Mouse (Mus musculus) MEL (cell line): ENCODE measurements around the gene Ctdsp1. TPM values are rescaled to one million over a fixed set of nuclear protein-coding genes. Genes with fewer than 3 reads are reported as not detected.

Experiments
- DNase-seq: peaks from one replicate; pipeline ENCODE4 v3.0.0; 2011; ENCODE audit warnings: low read depth, low spot score
- H3K27ac ChIP-seq: 2 replicates; pipeline ENCODE4 v1.5.1; 2012; ENCODE audit warnings: low read depth, mild to moderate bottlenecking, control low read depth, low read length, moderate library complexity; ENCODE audit not compliant: control insufficient read depth
- H3K27me3 ChIP-seq, 2 experiments: fragments of 150-350 bp in 1 of 2; sonication (generic) in 1 of 2; 2 replicates each; pipeline ENCODE4 v1.6.1; 2012; ENCODE audit warnings: low read length in 2 of 2, mild to moderate bottlenecking in 2 of 2, improper control_type of control experiment in 1 of 2, moderate library complexity in 1 of 2; ENCODE audit not compliant: insufficient read depth in 2 of 2, control insufficient read depth in 1 of 2
- H3K36me3 ChIP-seq, 2 experiments: 2 replicates each; pipeline ENCODE4 v1.6.1; 2012 to 2014; ENCODE audit warnings: low read length in 2 of 2, improper control_type of control experiment in 1 of 2, inconsistent platforms in 1 of 2, mild to moderate bottlenecking in 1 of 2; ENCODE audit not compliant: insufficient read depth in 2 of 2, control insufficient read depth in 1 of 2
- H3K4me1 ChIP-seq, 2 experiments: fragments of 150-350 bp in 1 of 2; sonication (generic) in 1 of 2; 2 replicates each; pipeline ENCODE4 v1.6.1; 2012; ENCODE audit warnings: low read length in 2 of 2, improper control_type of control experiment in 1 of 2, mild to moderate bottlenecking in 1 of 2; ENCODE audit not compliant: insufficient read depth in 2 of 2, control insufficient read depth in 1 of 2
- H3K4me3 ChIP-seq, 2 experiments: fragments of 150-350 bp in 1 of 2; sonication (generic) in 1 of 2; 2 replicates each; pipeline ENCODE4 v1.5.1; 2012; ENCODE audit warnings: low read depth in 2 of 2, low read length in 2 of 2, mild to moderate bottlenecking in 2 of 2, moderate library complexity in 2 of 2, control low read depth in 1 of 2, improper control_type of control experiment in 1 of 2; ENCODE audit not compliant: control insufficient read depth in 1 of 2, insufficient read depth in 1 of 2
- H3K79me2 ChIP-seq: 2 replicates; pipeline ENCODE4 v1.6.1; 2012; ENCODE audit warnings: mild to moderate bottlenecking, low read length, moderate library complexity; ENCODE audit not compliant: control insufficient read depth, poor library complexity, insufficient read depth
- H3K9ac ChIP-seq: 2 replicates; pipeline ENCODE4 v1.6.1; 2012; ENCODE audit warnings: low read depth, mild to moderate bottlenecking, control low read depth, low read length, moderate library complexity; ENCODE audit not compliant: control insufficient read depth, poor library complexity, severe bottlenecking
- H3K9me3 ChIP-seq: fragments of 150-350 bp; sonication (generic); replicated peaks from 2 replicates; pipeline ENCODE4 v1.6.1; 2012; ENCODE audit warnings: mild to moderate bottlenecking, low read length, improper control_type of control experiment, moderate library complexity; ENCODE audit not compliant: insufficient read depth
- CTCF ChIP-seq, 3 experiments: IDR thresholded peaks in 2 of 3; conservative IDR thresholded peaks in 1 of 3; 2 replicates each; pipeline ENCODE4 v1.5.1; 2011 to 2012; ENCODE audit warnings: low read length in 3 of 3, low read depth in 2 of 3, mild to moderate bottlenecking in 2 of 3, improper control_type of control experiment in 1 of 3, inconsistent platforms in 1 of 3, mixed read lengths in 1 of 3, moderate library complexity in 1 of 3; ENCODE audit not compliant: control insufficient read depth in 1 of 3, insufficient read depth in 1 of 3, poor library complexity in 1 of 3, severe bottlenecking in 1 of 3
- E2F4 ChIP-seq: IDR thresholded peaks from 2 replicates; pipeline ENCODE4 v1.6.1; 2011; ENCODE audit warnings: low read depth, low read length, improper control_type of control experiment, borderline replicate concordance
- ETS1 ChIP-seq: IDR thresholded peaks from 2 replicates; pipeline ENCODE4 v1.6.1; 2012; ENCODE audit warnings: low read depth, mild to moderate bottlenecking, inconsistent platforms, low read length, improper control_type of control experiment, moderate library complexity
- MAX ChIP-seq: IDR thresholded peaks from 2 replicates; pipeline ENCODE4 v1.6.1; 2011; ENCODE audit warnings: low read length, improper control_type of control experiment
- MXI1 ChIP-seq: IDR thresholded peaks from 2 replicates; pipeline ENCODE4 v1.6.1; 2011; ENCODE audit warnings: mild to moderate bottlenecking, low read depth, low read length, improper control_type of control experiment
- NELFE ChIP-seq: IDR thresholded peaks from 2 replicates; pipeline ENCODE4 v1.6.1; 2011; ENCODE audit warnings: low read depth, low read length, improper control_type of control experiment
- NRF1 ChIP-seq: IDR thresholded peaks from 2 replicates; pipeline ENCODE4 v1.6.1; 2014; ENCODE audit warnings: low read depth, mild to moderate bottlenecking, inconsistent platforms, low read length, improper control_type of control experiment, moderate library complexity; ENCODE audit not compliant: poor library complexity, insufficient read depth, severe bottlenecking
- POLR2AphosphoS5 ChIP-seq: IDR thresholded peaks from 2 replicates; pipeline ENCODE4 v1.6.1; 2012; ENCODE audit warnings: low read depth, borderline replicate concordance, mild to moderate bottlenecking, inconsistent platforms, low read length, moderate library complexity, mixed read lengths
- RAD21 ChIP-seq: IDR thresholded peaks from 2 replicates; pipeline ENCODE4 v1.6.1; 2011; ENCODE audit warnings: mild to moderate bottlenecking, low read depth, low read length, improper control_type of control experiment
- SIN3A ChIP-seq: IDR thresholded peaks from 2 replicates; pipeline ENCODE4 v1.6.1; 2012; ENCODE audit warnings: low read length, improper control_type of control experiment, inconsistent platforms
- SMC3 ChIP-seq: IDR thresholded peaks from 2 replicates; pipeline ENCODE4 v1.6.1; 2011; ENCODE audit warnings: low read depth, low read length, improper control_type of control experiment
- TBP ChIP-seq: IDR thresholded peaks from 2 replicates; pipeline ENCODE4 v1.8.0; 2011; ENCODE audit warnings: low read depth, low read length, improper control_type of control experiment
- UBTF ChIP-seq: IDR thresholded peaks from 2 replicates; pipeline ENCODE4 v1.6.1; 2012; ENCODE audit warnings: low read depth, mild to moderate bottlenecking, inconsistent platforms, low read length, improper control_type of control experiment, moderate library complexity, borderline replicate concordance; ENCODE audit not compliant: insufficient read depth
- USF1 ChIP-seq: IDR thresholded peaks from 2 replicates; pipeline ENCODE4 v1.6.1; 2014; ENCODE audit warnings: low read depth, mild to moderate bottlenecking, inconsistent platforms, low read length, improper control_type of control experiment, moderate library complexity
- ZC3H11A ChIP-seq: IDR thresholded peaks from 2 replicates; pipeline ENCODE4 v1.6.1; 2012; ENCODE audit warnings: low read depth, mild to moderate bottlenecking, inconsistent platforms, low read length, improper control_type of control experiment
- polyA plus RNA-seq, 2 experiments: library from polyadenylated mRNA; stranded (reverse) in 1 of 2; unstranded in 1 of 2; fragments of >175 nt in 1 of 2; fragments of >200 nt in 1 of 2; gene quantifications; 2 replicates each; pipeline versions ENCODE4 v1.2.1 to v1.2.4; 2012; ENCODE audit warnings: low replicate concordance in 2 of 2, low read depth in 1 of 2; ENCODE audit not compliant: insufficient read length in 2 of 2, insufficient read depth in 1 of 2, missing spikeins in 1 of 2
- total RNA-seq: library from RNA; depleted of rRNA; stranded (reverse); fragments of 300-350 nt; gene quantifications from 2 replicates; pipeline ENCODE4 v1.2.3, GENCODE M21; 2012

Ctdsp1 gene
- total and polyA plus RNA-seq, 3 experiments, result 18.0 to 69.8 TPM; not detected in 1

DNA sequence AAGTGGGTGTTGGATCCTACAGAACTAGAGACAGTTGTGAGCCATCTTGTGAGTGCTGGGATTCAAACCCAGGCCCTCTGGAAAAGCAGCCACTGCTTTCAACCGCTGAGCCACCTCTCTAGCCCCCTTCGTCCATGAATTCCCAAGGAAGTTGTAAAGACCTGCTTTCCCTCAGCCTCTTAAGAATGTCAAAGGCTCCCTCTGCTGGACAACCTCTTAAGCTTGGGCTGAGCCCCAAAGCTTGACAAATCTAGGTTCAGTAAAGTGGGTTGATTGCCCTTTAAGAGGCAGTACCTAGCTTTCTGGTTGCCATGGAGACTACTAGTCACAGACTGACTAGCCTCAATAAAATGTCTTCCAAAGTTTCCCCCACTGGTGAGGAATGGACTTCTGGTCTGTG lies 29.5 kb upstream of the Ctdsp1 start, which contains the start of gene Catip:
Catip (plus strand) TSS at position 297 of the 400 bp plus-strand sequence.
- Histone ChIP-seq H3K9me3 (no peaks in the 10 kb centered on the region), H3K4me1 (no peaks in the 10 kb centered on the region)
- peak; percentile 84 for DNase-seq

DNA sequence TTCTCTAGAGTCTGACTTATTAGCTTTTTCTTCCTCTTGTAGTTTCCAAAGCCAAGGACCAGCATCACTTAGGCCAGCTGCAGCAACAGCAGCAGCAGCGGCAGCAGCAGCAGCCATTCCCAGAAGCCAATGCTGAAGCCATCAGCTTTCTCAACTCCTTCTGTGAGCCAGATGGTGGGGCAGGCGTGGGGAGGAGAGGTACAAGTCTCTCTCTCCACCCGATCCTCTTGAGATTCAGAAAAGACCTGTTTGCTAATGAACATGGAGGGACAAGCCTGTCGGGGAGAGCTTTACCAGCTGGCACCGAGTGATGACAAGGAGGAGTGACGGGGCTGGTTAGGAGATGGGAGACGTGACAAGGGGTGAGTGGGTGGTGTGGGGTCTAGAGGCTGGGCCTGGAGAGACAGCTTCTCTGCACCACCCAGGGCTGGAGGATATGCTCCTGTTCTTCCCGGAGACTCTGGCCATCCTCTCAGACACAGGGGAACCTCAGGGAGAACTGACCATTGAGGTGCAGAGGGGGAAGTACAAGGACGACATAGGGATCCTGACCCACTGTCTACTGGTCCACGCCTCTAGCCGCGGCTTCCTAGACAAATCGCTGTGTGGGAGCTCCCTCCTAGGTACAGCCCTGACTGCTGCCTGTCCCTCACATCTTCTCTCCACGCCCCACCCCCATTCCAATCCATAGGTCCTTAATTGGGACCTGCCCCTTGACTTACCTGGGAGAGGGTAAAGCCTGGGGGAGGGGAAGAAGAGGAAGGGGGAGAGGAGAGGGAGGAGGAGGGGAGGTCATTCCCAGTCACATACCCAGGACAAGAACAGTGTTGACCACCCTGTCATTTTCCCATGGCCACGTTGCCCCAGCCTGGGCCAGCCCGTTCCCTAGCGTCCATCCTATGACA lies 28.7 kb upstream of the Ctdsp1 start:
- peaks cover 0 to 1% of the 10 kb centered on the region in 2 experiments; a peak in 1 of 4 replicates for H3K4me1 ChIP-seq

More for the DNA sequence above, 29.5 kb upstream of the Ctdsp1 start, which contains the start of gene Catip:
- Histone ChIP-seq H3K36me3 (no peaks in the 10 kb centered on the region), H3K27me3 (no peaks in the 10 kb centered on the region), H3K79me2 (no peaks in the 10 kb centered on the region), H3K9ac (no peak within 1 kb of the TSS), H3K4me3 (no peak within 1 kb of the TSS), H3K27ac (no peak within 1 kb of the TSS)
- TF ChIP-seq USF1, result no peak
- peak; percentile 70 to 95 (median 73) for TF ChIP-seq CTCF (IDR thresholded peaks at IDR 0.05 in 2 of 3, conservative IDR thresholded peaks at IDR 0.05 in 1 of 3; ENCODE audit: control insufficient read depth in 1 of 3, insufficient read depth in 1 of 3, low read depth in 2 of 3, low read length in 3 of 3, poor library complexity in 1 of 3, severe bottlenecking in 1 of 3)
- peak; percentile 92 for TF ChIP-seq ZC3H11A
- TF ChIP-seq POLR2AphosphoS5, result no peak
- peak; percentile 96 for TF ChIP-seq SMC3
- TF ChIP-seq RAD21, result peak; percentile 90
- TF ChIP-seq SIN3A, result peak; percentile 53

DNA sequence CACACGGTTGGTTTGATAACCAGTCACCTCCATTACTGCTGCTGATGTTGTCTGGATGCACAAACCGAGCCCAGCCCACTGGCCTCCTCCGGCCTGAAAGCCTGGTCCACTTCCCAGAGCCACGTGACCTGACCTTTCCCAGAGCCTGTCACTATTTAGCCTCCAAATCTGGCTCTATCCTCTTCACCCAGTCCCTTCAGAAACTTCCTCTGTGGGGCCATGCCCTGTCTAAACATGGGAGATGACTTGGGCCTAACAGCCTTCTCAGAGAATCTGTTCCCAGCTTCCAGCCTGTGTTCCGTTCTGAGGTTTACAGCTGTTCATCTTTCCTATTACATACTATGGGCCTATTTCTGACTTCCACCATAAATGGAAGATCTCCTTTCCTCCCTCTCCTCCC lies 27.9 kb upstream of the Ctdsp1 start:
- TF ChIP-seq TBP (no peak), ETS1 (no peak), MXI1 (no peak), NELFE (no peak), MAX (no peak), SIN3A (no peak), NRF1 (no peak)
- Histone ChIP-seq H3K27me3 (no peaks in the 10 kb centered on the region), H3K4me3 (no peak overlapping the region), H3K27ac (no peak overlapping the region), H3K9me3 (no peaks in the 10 kb centered on the region), H3K79me2 (no peaks in the 10 kb centered on the region), H3K4me1 (peaks cover 0 to 5% of the 10 kb centered on the region in 2 experiments; a peak in 2 of 4 replicates), H3K36me3 (no peaks in the 10 kb centered on the region), H3K9ac (no peak overlapping the region)
- DNase-seq, result no peak

More for the DNA sequence above, 28.7 kb upstream of the Ctdsp1 start:
- Histone ChIP-seq H3K27ac (no peak overlapping the region), H3K9me3 (no peaks in the 10 kb centered on the region), H3K36me3 (no peaks in the 10 kb centered on the region), H3K9ac (no peak overlapping the region), H3K4me3 (no peak overlapping the region), H3K79me2 (no peaks in the 10 kb centered on the region), H3K27me3 (no peaks in the 10 kb centered on the region)
- TF ChIP-seq UBTF, result no peak
- TF ChIP-seq E2F4, result no peak
- no peak for DNase-seq
